Mouse (Mus musculus): Measurements from ENCODE around the gene Efnb2. TPM values are rescaled to one million over a fixed set of nuclear protein-coding genes. Genes with fewer than 3 reads are reported as not detected.
A peak's percentile ranks its signal among the peaks of the same experiment; 100 is the strongest.

Efnb2 gene
- polyA plus RNA-seq (2015; fragmentation: Nextera tagmentation; extraction: Ambion mirVana), result 27.1 and 30.6 TPM in 2 replicates

- peak within 1 kb of the TSS; percentile 84 for H3K4me2 ChIP-seq (replicated peaks)
- H3K27me3 ChIP-seq, result no peaks in the 10 kb centered on the region
- no peaks in the 10 kb centered on the region for H3K9me3 ChIP-seq (replicated peaks)
- peak within 1 kb of the TSS; percentile 89 for H3K4me3 ChIP-seq (replicated peaks)
- H3K9ac ChIP-seq, result peak within 1 kb of the TSS; percentile 75
- ATAC-seq (ENCODE audit: insufficient number of reproducible peaks, low FRiP score, low TSS enrichment, low read depth), result peak; percentile 93
- WGBS, result under 1% methylated on average over 59 of the region's 70 CpGs
- peak within 1 kb of the TSS; percentile 89 for H3K27ac ChIP-seq (replicated peaks)
- no peaks in the 10 kb centered on the region for H3K36me3 ChIP-seq
- H3K4me1 ChIP-seq, result peaks cover 18% of the 10 kb centered on the region; the same call in 1 of the 2 replicates
Measured at GRCm38 (mm10) chr8:8661103-8661758, at the start of gene Efnb2. Efnb2 (minus strand) TSS chr8:8661242.

DNA sequence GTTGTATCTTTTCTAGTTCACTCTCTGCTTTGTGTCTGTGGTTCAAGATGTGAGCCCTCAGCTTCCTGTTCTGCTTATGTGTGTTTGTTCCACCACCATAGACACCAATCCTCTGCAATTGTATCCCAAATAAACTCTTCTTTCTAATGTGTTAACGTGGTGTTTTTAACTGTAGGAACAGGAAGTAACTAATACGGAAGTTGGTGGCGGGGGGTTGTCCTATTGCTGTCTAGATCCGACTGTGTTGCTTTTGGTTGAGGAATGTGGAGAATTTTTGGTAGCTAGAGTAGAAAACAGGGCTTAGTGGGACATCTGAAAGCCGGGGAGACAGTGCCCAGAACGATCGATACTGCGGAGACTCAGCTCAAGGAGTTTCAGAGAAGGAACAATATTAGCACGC is 43.8 kb upstream of the Efnb2 start:
- H3K9me3 ChIP-seq (replicated peaks), result no peaks in the 10 kb centered on the region
- no peaks in the 10 kb centered on the region for H3K4me1 ChIP-seq
- no peaks in the 10 kb centered on the region for H3K27me3 ChIP-seq
- no peak overlapping the region for H3K4me3 ChIP-seq (replicated peaks)
- no peak overlapping the region for H3K9ac ChIP-seq
- H3K27ac ChIP-seq (replicated peaks), result no peak overlapping the region
- ATAC-seq (ENCODE audit: insufficient number of reproducible peaks, low FRiP score, low TSS enrichment, low read depth), result no peak
- WGBS, result 68% methylated on average over 9 of the region's 9 CpGs
- no peak overlapping the region for H3K4me2 ChIP-seq (replicated peaks)
- no peaks in the 10 kb centered on the region for H3K36me3 ChIP-seq

DNA sequence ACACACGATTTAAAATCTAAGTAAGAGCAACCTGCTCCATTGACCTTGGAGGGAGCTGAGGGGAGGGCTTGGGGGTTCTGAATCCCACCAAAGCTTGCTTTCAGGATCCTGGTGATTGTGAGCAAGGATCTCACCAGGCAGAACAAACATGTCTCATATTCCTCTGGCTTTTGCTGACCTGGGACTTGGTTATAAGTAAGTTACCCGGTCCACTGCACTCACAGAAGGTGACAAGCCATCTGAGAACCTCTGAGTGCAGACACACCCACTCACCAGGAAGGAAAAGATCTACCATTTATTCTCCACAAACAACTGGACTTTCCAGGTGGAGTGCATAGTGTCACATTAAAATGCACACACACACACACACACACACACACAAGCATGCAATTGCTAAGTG is 42.6 kb upstream of the Efnb2 start:
- Histone ChIP-seq H3K9me3 (replicated peaks) (no peaks in the 10 kb centered on the region), H3K4me1 (no peaks in the 10 kb centered on the region), H3K9ac (no peak overlapping the region), H3K4me3 (replicated peaks) (no peak overlapping the region), H3K27ac (replicated peaks) (no peak overlapping the region), H3K27me3 (no peaks in the 10 kb centered on the region), H3K36me3 (no peaks in the 10 kb centered on the region), H3K4me2 (replicated peaks) (no peak overlapping the region)
- WGBS, result 65% methylated on average over 2 of the region's 2 CpGs
- no peak for ATAC-seq (ENCODE audit: insufficient number of reproducible peaks, low FRiP score, low TSS enrichment, low read depth)

DNA sequence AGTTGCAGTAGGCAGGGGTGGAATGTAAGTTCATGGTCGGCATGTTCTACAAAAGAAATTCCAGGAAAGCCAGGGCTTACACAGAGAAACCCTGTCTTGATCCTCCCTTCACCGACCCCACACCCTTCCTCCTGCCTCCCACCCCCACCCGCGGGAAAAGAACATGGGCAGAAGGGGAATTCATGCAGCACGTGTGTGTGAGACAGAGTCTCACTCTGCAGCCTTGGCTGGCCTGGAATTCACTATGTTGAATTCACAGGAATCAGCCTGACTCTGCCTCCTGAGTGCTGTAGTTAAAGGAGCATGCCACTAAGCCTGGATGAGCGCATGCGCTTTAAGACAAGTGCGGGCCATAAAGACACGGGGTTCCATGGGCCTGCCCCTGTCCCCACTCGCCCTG is 39.8 kb upstream of the Efnb2 start:
- H3K36me3 ChIP-seq, result no peaks in the 10 kb centered on the region
- WGBS, result 90% methylated on average over 10 of the region's 10 CpGs
- no peak overlapping the region for H3K4me2 ChIP-seq (replicated peaks)
- no peak overlapping the region for H3K4me3 ChIP-seq (replicated peaks)
- no peaks in the 10 kb centered on the region for H3K4me1 ChIP-seq
- no peak overlapping the region for H3K27ac ChIP-seq (replicated peaks)
- H3K9ac ChIP-seq, result no peak overlapping the region
- no peaks in the 10 kb centered on the region for H3K9me3 ChIP-seq (replicated peaks)
- H3K27me3 ChIP-seq, result no peaks in the 10 kb centered on the region
- ATAC-seq (ENCODE audit: insufficient number of reproducible peaks, low FRiP score, low TSS enrichment, low read depth), result no peak

GRCm38 (mm10) chr8:8700229-8700628 is 39.2 kb upstream of the Efnb2 start:
- 68% methylated on average over 4 of the region's 4 CpGs for WGBS
- H3K9ac ChIP-seq, result no peak overlapping the region
- no peak for ATAC-seq (ENCODE audit: insufficient number of reproducible peaks, low FRiP score, low TSS enrichment, low read depth)
- H3K4me3 ChIP-seq (replicated peaks), result no peak overlapping the region
- H3K4me2 ChIP-seq (replicated peaks), result no peak overlapping the region
- H3K4me1 ChIP-seq, result no peaks in the 10 kb centered on the region
- no peaks in the 10 kb centered on the region for H3K27me3 ChIP-seq
- H3K9me3 ChIP-seq (replicated peaks), result no peaks in the 10 kb centered on the region
- no peaks in the 10 kb centered on the region for H3K36me3 ChIP-seq
- H3K27ac ChIP-seq (replicated peaks), result no peak overlapping the region

DNA sequence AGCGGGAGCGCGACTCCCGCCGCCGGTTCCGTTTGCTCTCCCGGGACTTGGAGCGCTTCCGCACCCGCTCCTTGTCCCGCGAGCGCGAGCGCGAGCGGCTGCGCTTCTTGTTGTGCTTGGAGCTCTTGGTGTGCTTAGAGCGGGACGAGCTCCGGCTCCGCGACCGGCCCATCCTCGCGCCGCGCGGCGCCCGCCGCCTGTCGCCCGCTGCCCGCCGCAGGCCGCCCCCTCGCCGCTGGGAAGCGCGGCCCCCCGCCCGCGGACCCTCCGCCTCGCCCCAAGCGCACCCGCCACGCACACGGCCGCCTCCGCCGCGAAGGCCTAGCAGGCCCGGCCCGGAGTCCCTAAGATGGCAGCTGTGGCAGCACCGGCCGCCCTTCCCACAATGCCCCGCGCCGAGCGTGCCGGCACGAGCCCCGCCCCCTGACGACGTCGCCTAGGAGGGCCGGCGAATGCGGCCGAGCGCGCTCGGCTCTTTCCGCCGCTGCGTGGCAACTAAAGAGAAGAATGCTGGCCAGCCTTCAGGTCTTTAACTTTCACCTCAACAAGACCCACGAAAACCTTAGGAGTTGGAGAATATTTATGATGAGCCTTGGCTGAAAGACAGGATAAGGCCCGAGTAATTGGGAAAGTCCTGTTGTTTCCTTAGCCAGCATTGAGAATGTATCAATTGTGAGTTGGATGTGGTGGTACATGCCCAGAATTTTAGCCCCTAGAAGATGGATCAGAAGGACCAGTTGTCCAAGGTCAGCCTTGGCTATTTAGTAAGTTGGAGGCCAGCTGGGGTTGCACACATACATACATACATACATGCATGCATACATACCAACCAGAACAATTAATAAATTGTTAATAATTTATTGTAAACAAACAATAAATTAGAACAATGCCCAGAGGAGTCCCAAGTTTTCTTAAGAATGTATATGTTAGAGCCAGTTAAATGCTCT is 29.4 kb upstream of the Efnb2 start, which contains the start of gene Arglu1:
Gene Arglu1, minus strand, starts transcription at position 376 of the 947 bp plus-strand sequence.
- Histone ChIP-seq H3K9me3 (replicated peaks) (no peaks in the 10 kb centered on the region), H3K9ac (peak within 1 kb of the TSS; percentile 99), H3K27me3 (no peaks in the 10 kb centered on the region), H3K4me3 (replicated peaks) (peak within 1 kb of the TSS; percentile 91), H3K36me3 (no peaks in the 10 kb centered on the region), H3K4me1 (peaks cover 30% of the 10 kb centered on the region), H3K27ac (replicated peaks) (peak within 1 kb of the TSS; percentile 98), H3K4me2 (replicated peaks) (peak within 1 kb of the TSS; percentile 68)
- under 1% methylated on average over 75 of the region's 81 CpGs for WGBS
- peak; percentile 93 for ATAC-seq (ENCODE audit: insufficient number of reproducible peaks, low FRiP score, low TSS enrichment, low read depth)

GRCm38 (mm10) chr8:8689454-8690145 is 28.6 kb upstream of the Efnb2 start:
- peak overlapping the region; percentile 91 for H3K4me3 ChIP-seq (replicated peaks)
- ATAC-seq (ENCODE audit: insufficient number of reproducible peaks, low FRiP score, low TSS enrichment, low read depth), result peak; percentile 68
- H3K9me3 ChIP-seq (replicated peaks), result no peaks in the 10 kb centered on the region
- H3K9ac ChIP-seq, result peak overlapping the region; percentile 99
- under 1% methylated on average over 56 of the region's 68 CpGs for WGBS
- no peaks in the 10 kb centered on the region for H3K36me3 ChIP-seq
- no peaks in the 10 kb centered on the region for H3K27me3 ChIP-seq
- peak overlapping the region; percentile 68 for H3K4me2 ChIP-seq (replicated peaks)
- peaks cover 31% of the 10 kb centered on the region for H3K4me1 ChIP-seq
- peak overlapping the region; percentile 98 for H3K27ac ChIP-seq (replicated peaks)

DNA sequence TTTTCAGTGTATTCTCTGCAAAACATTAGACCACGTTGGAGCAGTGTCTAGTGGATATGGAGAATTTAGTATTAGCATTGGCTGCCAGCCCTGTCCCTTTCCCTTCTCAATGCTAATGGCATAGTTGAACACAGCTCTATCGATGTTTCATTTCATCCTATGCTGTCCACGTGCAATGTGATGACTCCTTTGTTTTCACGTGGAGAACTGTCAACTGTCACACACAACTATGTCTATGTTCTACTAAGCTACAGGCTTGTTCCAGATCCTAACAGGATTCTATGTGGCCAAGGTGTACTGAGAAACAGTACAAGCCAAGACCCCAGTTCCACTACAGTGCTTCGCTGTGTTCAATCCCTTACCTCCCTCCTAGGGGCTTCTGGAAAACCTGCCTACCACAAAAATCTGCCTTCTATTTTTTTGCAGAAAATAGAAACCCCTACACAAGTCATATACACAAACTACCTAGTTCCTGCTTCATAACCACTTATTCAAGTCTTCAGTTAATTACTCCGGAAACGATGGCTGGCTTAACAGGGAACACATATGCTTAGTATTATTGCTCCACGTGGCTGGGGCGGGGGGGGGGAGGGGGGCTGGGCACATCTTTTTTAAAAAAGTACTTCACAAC is 27.9 kb upstream of the Efnb2 start:
- Histone ChIP-seq H3K4me1 (peaks cover 31% of the 10 kb centered on the region), H3K4me2 (replicated peaks) (peak overlapping the region; percentile 68), H3K9ac (peak overlapping the region; percentile 99), H3K27ac (replicated peaks) (no peak overlapping the region), H3K9me3 (replicated peaks) (no peaks in the 10 kb centered on the region), H3K36me3 (no peaks in the 10 kb centered on the region), H3K27me3 (no peaks in the 10 kb centered on the region), H3K4me3 (replicated peaks) (peak overlapping the region; percentile 91)
- 7% methylated on average over 9 of the region's 9 CpGs for WGBS
- ATAC-seq (ENCODE audit: insufficient number of reproducible peaks, low FRiP score, low TSS enrichment, low read depth), result no peak

GRCm38 (mm10) chr8:8685517-8685916 is 24.5 kb upstream of the Efnb2 start:
- ATAC-seq (ENCODE audit: insufficient number of reproducible peaks, low FRiP score, low TSS enrichment, low read depth), result no peak
- 74% methylated on average over 2 of the region's 2 CpGs for WGBS

GRCm38 (mm10) chr8:8682697-8683096 is 21.7 kb upstream of the Efnb2 start:
- WGBS, result 92% methylated on average over 3 of the region's 3 CpGs
- no peaks in the 10 kb centered on the region for H3K9me3 ChIP-seq (replicated peaks)
- H3K4me3 ChIP-seq (replicated peaks), result no peak overlapping the region
- no peaks in the 10 kb centered on the region for H3K27me3 ChIP-seq
- H3K9ac ChIP-seq, result no peak overlapping the region
- ATAC-seq (ENCODE audit: insufficient number of reproducible peaks, low FRiP score, low TSS enrichment, low read depth), result no peak
- peaks cover 34% of the 10 kb centered on the region for H3K36me3 ChIP-seq
- H3K4me2 ChIP-seq (replicated peaks), result no peak overlapping the region
- no peak overlapping the region for H3K27ac ChIP-seq (replicated peaks)
- peaks cover 15% of the 10 kb centered on the region for H3K4me1 ChIP-seq

More at GRCm38 (mm10) chr8:8685517-8685916, 24.5 kb upstream of the Efnb2 start:
- H3K4me1 ChIP-seq, result peaks cover 29% of the 10 kb centered on the region
- H3K27me3 ChIP-seq, result no peaks in the 10 kb centered on the region
- no peak overlapping the region for H3K4me3 ChIP-seq (replicated peaks)
- no peaks in the 10 kb centered on the region for H3K9me3 ChIP-seq (replicated peaks)
- H3K4me2 ChIP-seq (replicated peaks), result no peak overlapping the region
- no peak overlapping the region for H3K9ac ChIP-seq
- no peak overlapping the region for H3K27ac ChIP-seq (replicated peaks)
- H3K36me3 ChIP-seq, result peaks cover 14% of the 10 kb centered on the region

Measured in embryonic facial prominence, embryonic 15.5 days (tissue).